Mouse (Mus musculus) heart, postnatal 25 days (tissue): ENCODE measurements around the gene Bphl. TPM values are rescaled to one million over a fixed set of nuclear protein-coding genes. Genes with fewer than 3 reads are reported as not detected.
"Not testable (repeated sequence)": the region's sequence is repeated elsewhere in the genome, so short reads cannot be mapped to it uniquely, and the experiment has no call there.

Source experiments
- DNase-seq: peaks from one replicate; pipeline ENCODE4 v3.0.0; 2022; ENCODE audit warnings: low spot score
- intact Hi-C: fragments of 180-260 bp; cut with DNase I; formaldehyde crosslinking; loops from one replicate; pipeline ENCODE4 v1.15.1; 2025
- total RNA-seq, 2 experiments: library from RNA; stranded (reverse); gene quantifications; 2 replicates each; pipeline ENCODE4 v1.2.3; 2021

Gene Bphl
- total RNA-seq, 2 experiments from 2014 or later, result 34.8 to 39.7 TPM

DNA sequence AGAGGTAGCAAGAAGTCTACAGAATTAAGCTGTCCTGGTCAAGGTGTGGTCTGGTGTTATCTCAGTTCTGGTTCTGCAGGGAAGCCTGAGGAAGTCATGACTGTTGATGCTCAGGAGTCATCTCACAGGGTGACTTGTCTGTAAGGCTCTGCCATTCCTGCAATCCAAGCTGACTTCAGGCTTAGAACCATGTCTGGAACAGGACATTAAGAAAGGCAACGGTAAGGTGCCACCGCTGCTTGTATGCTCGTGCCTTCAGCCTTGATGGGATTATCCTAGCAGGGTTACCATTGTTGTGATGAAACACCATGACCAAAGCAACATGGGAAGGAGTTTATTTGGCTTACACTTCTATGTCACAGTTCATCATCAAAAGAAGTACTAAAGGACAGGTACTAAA lies 10.1 kb downstream of the Bphl start:
- intact Hi-C loops, result loop anchor here (2.0 to 10.0 kb wide), 3 partner anchors 29 to 595 kb away; partner anchors contain the start of gene Slc22a23
- no peak for DNase-seq

DNA sequence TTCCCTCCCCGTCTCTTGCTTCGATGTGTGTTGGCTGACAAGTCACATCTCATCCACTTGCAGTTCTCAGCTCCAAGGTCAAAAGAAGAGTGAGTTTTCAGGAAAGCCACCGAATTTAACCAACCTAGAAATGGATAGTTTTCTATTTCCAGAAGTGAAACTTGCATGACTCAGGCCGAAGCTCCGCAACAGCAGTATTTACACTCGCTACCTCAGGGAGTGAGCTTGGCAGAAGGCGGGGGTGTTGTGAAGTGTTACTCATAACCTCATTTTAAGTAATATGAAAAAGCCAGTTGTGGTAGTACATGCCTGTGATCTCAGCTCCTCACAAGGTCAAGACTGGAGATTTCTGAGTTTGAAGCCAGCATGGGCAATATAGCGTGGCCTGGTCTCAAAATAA lies 13.1 kb downstream of the Bphl start:
- intact Hi-C loops, result no loop called here
- DNase-seq, result no peak

DNA sequence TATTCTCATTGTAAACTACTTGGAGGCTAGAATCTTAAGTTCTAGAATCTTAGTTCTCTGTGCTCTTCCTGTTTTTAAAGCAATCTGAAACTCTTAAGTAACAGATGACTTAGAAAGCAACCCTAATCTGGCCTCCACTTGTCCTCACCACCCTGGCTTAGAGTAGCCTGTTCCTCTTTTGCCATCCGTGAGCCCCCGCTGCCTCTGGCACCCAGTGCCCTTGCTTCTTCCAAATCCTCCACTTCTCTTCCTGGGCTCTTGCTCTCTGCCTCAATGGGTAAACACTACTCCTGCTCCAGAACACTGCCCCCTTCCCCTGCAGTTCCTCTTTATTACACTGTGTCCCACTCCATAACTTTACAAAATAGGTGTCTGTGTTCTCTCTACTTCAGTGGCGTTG lies 14.3 kb downstream of the Bphl start:
- no peak for DNase-seq
- intact Hi-C loops, result no loop called here

DNA sequence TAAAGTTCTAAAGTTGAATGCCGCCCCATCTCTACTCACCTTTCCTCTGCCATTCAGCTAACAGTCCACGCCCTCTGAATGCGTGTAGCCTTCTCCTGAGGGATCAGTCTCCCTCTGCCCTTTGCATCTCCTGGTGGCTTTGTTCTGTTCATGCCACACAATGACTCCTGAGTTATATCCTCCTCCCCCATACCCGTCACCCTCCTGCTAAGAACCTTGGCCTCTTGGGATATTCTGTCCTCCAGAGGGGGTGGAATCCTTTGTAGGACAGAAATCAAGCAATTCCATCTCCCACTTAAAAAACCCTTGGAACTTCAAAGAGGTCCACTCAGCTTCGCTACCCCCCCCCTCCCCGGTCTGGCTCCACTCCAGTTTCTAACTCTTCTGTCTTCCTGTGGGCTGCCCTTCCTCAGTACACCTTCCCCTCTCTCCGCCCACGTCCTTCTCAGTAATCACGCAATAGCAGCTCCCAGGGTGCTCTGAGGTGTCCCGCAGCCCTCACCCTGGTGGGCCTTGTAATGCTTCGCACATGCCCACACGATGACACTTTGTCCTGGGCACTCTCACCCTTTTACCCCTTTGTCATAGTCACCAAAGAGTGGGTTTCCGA lies 16.4 kb downstream of the Bphl start:
- intact Hi-C loops, result no loop called here

GRCm38 (mm10) chr13:34054391-34054790 lies 17.0 kb downstream of the Bphl start:
- intact Hi-C loops, result no loop called here
- no peak for DNase-seq

More for the DNA sequence above, 16.4 kb downstream of the Bphl start:
- DNase-seq, result no peak

DNA sequence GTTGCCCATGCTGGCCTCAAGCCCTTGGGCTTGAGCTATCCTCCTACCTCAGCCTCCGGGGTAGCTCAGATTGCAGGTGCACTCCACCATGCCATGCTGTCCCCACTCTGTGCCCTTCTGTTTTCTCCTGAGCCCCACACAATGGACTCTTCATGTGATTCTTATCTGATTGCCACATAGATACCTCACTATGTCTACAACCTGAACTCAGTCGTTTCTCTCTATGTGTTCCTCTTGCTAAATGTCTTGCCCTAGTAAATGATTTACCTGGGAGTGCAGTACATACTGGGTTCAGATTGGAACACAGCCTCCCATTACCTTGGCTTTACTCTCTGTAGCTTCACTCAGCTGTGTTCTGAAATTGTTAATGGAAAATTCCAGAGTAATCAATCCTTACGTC lies 17.6 kb downstream of the Bphl start:
- intact Hi-C loops, result no loop called here
- DNase-seq, result no peak

GRCm38 (mm10) chr13:34057252-34057651 lies 19.9 kb downstream of the Bphl start:
- no peak for DNase-seq
- intact Hi-C loops, result no loop called here

GRCm38 (mm10) chr13:34060061-34060460 lies 22.7 kb downstream of the Bphl start:
- DNase-seq, result no peak
- intact Hi-C loops, result no loop called here

DNA sequence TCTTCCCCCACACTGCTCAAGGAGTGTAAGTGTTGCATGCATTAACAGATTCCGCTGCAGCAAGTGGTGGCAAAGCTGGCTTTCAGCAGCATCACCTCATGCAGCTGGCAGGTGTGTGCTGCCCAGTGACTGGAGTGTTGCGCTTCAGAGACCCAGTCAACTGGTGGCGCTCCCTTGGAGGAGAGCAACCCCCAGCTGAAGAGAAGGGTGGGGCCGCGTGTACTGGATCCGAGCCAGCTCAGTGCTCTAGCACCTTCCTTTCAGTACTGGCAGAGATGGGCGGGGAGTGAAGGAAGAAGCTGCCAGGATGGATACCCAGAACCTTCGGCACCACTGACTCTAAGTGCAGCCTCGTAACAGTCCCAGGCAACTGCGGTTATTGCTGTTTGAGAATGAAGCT lies 25.1 kb downstream of the Bphl start:
- DNase-seq, result no peak
- intact Hi-C loops, result no loop called here

- intact Hi-C loops, result no loop called here
- DNase-seq, result no peak
Measured at GRCm38 (mm10) chr13:34066351-34066750, 29.0 kb downstream of the Bphl start.

DNA sequence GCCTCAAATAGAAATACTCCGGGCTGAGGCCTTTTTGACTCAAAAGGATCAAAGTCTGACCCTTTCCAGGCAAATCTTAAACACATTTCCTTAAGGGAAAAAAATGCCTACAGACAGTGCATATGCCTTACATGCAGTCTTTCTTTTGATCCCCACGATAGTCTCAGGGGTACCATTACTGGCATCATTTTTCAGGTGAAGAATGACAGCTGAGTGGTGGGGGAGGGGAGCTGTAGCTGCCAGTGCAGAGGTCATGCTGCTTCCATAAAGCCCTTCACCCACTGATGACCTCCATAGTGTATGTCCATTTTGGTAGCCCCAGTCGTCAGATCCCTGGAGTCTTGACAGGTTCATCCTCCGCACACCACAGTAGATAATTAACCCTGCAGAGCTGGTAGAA lies 32.9 kb downstream of the Bphl start:
- DNase-seq, result no peak
- intact Hi-C loops, result loop anchor here (10.0 kb wide), 1 partner anchor 805 kb away; the partner anchor contains the start of gene Prpf4b

DNA sequence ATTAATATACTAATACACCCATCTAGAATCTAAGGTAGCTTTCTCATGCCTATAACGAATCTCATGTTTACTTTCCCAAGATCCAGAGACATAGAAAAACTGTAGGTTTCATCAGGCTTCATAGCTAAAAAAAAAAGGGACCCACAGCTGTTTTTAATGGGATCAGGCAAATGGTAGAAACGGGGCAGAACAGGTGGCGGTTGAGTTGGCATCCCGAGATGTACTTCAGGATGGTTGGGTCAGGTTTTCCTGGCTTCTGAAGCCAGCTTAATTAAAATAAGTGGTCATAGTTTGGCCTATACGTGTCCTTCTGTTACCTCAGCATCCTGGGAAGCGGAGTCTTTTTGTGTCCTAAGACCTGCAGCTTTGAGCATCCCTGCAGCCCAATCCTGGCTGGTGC lies 34.4 kb downstream of the Bphl start:
- intact Hi-C loops, result loop anchor here (10.0 kb wide), 1 partner anchor 803 kb away; the partner anchor contains the start of gene Prpf4b
- no peak for DNase-seq

DNA sequence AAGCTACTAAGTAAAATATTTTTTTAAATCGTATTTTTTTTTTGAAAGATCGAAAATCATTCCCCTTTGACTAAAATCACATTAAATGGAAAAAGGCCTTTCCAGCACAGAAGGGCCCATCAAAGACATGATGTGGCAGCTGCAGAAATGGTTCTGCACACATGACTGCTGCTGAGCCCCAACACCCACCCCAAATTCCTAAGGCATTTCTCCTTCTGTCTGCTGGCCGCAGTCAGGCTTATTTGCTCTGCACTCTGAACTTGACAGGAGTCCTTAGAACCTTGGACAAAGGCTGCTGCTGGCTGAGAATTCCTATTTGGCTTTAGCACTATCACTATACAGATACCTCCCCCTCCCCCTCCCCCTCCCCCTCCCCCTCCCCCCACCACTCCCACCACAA lies 35.5 kb downstream of the Bphl start:
- DNase-seq, result no peak
- intact Hi-C loops, result loop anchor here (10.0 kb wide), 1 partner anchor 802 kb away; the partner anchor contains the start of gene Prpf4b

- intact Hi-C loops, result loop anchor here (10.0 kb wide), 1 partner anchor 800 kb away; the partner anchor contains the start of gene Prpf4b
Measured at GRCm38 (mm10) chr13:34074441-34074840, 37.0 kb downstream of the Bphl start.

DNA sequence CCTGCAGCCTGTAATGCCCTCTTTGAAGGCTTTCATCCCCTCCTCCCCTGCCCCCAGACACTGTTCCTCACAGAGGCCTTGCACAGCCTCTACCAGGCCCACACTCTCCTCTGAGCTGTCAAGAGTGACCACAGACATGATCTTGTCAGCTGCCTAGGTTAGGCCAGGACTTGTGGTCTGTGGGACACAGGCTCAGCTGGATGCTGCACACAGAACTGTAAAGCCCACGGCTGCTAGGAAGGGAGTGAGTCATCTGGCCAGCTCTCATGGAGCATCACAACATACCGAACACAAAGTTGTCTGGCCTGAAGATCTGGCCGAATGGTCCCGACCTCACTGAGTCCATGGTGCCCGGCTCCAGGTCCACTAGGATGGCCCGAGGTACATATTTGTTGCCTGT lies 38.5 kb downstream of the Bphl start:
- intact Hi-C loops, result loop anchor here (2.0 to 10.0 kb wide), 2 partner anchors 29 to 799 kb away; partner anchors contain the start of gene Prpf4b
- DNase-seq, result not testable (repeated sequence)

More at GRCm38 (mm10) chr13:34074441-34074840, 37.0 kb downstream of the Bphl start:
- DNase-seq, result not testable (repeated sequence)

- no peak for DNase-seq
- intact Hi-C loops, result loop anchor here (2.0 to 10.0 kb wide), 2 partner anchors 30 to 798 kb away; partner anchors contain the start of gene Prpf4b
Measured at GRCm38 (mm10) chr13:34076561-34077491, 39.4 kb downstream of the Bphl start.

DNA sequence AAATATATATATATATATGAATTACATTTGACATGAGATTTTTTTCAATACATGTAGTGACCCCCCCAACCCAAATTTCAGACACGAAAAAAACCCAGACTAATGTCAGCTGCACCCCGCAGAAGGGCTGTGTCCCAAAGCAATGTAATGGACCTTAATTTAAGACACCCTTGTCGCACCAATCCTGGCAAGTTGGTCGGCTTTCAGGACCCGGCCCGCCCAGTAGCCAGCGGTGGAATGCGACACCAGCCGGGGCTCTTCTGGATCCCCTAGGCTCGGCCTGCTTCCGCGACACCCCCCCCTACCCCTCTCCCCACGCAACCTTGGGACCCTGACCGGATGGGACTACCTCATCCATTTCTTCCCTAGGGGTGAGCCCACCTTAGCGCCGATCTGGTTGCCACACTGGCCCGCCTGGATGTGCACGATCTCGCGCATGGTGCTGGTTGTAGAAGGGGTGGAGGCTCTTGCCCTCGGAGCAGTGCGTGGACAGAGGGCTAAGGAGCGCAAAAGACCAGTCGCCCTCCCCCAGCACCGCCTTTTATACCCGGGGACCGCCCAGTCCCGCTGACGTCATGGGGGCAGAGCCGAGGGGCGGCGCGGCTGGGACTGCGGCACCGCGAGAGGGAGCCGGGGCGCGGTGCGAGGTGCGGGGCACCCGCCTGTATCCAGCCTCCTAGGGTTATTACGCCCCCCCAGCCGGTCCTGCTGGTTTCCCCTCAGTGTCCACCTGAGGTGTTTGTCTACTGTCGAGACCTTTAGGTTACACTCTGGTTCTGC lies 40.3 kb downstream of the Bphl start, which contains the start of gene Tubb2a:
Gene Tubb2a, minus strand, starts transcription at position 516 of the 780 bp plus-strand sequence.
- peak; percentile 92 for DNase-seq
- intact Hi-C loops, result loop anchor here (1.0 to 10.0 kb wide), 5 partner anchors 19 to 797 kb away; partner anchors contain the start of genes Prpf4b and Tubb2b

DNA sequence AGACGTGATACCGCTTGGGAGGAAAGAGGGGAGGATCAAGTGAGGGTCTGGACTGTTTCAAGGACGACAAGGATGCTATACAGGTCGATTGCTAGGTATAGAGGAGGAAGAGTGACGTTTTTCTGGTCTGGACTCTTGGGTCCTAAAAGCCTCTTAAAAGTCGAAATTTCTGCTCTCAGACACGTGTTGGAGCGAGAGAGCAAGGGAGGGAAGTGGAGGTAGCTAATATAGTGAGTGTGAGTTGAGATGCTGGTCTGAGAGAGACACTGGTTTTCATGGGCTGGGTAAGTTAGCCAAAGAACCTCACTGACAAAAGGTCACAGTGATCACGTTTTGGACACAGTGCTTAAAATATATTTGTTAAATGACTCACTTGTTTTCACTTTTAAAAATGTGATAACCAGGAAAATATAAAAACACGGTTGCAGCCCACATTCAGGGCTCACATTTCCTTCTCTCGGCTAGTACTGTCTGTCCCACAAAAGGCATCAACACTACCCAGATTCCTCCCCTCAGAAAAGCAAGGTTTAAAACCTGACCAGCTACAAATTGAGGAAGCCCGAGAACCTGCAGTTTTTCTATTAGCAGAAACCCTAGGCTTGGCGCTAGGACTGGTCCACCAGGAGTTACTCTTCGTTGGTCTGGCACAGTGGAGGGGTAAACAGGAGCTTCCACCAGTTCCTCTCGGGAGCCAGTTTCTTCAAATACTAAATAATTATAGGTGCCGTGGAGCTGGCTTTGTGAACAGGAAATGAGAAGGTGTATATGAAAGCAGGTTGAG lies 41.3 kb downstream of the Bphl start:
- intact Hi-C loops, result loop anchor here (1.0 to 10.0 kb wide), 4 partner anchors 18 to 796 kb away; partner anchors contain the start of genes Prpf4b and Tubb2b
- DNase-seq, result no peak

DNA sequence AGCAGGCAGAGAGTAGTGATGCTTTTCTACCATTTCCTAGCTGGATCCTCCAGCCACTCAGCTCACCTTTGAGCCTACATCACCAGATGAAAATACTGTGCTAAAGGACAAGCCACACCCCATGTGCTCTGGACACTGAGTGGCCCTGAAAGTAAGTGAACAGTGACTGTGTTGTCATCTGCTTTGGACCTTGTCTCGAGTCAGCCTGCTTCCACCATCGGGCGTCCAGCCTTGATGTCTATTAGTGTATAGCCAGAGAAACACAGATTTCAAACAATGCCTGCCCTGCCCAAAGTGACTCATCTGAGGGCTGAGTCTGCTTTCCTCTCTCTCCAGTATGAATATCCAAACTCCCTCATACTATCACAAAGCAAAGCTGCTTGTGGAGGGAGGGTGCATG lies 42.4 kb downstream of the Bphl start:
- DNase-seq, result no peak
- intact Hi-C loops, result loop anchor here (2.0 to 10.0 kb wide), 2 partner anchors 17 to 795 kb away; partner anchors contain the start of gene Prpf4b
